Mouse (Mus musculus) right cerebral cortex, postnatal 36 days (tissue): ENCODE measurements around the gene Zfp712.

Source experiments
- DNase-seq, 2 experiments: peaks; one replicate each; pipeline ENCODE4 v3.0.0; 2022; ENCODE audit warnings: low spot score in 2 of 2, mixed read lengths in 1 of 2

Gene Zfp712

GRCm38 (mm10) chr13:67060786-67061358 lies at the start of gene Zfp712:
Gene Zfp712, minus strand, starts transcription at chr13:67061170.
- DNase-seq, result peak; percentile 92 to 96

GRCm38 (mm10) chr13:67108821-67109206 lies 47.8 kb upstream of the Zfp712 start:
- DNase-seq, result peak; percentile 26 to 28

GRCm38 (mm10) chr13:67108194-67108820 lies 47.3 kb upstream of the Zfp712 start, which contains the start of gene Gm28557:
Gene Gm28557, minus strand, starts transcription at chr13:67108604.
- DNase-seq, result peak; percentile 90 to 96

- DNase-seq, result no peak
These were observed 46.7 kb upstream of the Zfp712 start for GRCm38 (mm10) chr13:67107681-67108080.

GRCm38 (mm10) chr13:67097876-67098275 lies 36.9 kb upstream of the Zfp712 start, which contains the start of gene Zfp708:
Gene Zfp708, minus strand, starts transcription at chr13:67097976.
- DNase-seq, result no peak

GRCm38 (mm10) chr13:67090154-67090553 lies 29.2 kb upstream of the Zfp712 start:
- DNase-seq, result no peak

GRCm38 (mm10) chr13:67081946-67082345 lies 21.0 kb upstream of the Zfp712 start:
- no peak for DNase-seq

GRCm38 (mm10) chr13:67081142-67081713 lies 20.3 kb upstream of the Zfp712 start:
- peak; percentile 47 to 71 for DNase-seq

- DNase-seq, result no peak
These were observed 16.3 kb upstream of the Zfp712 start for GRCm38 (mm10) chr13:67077244-67077643.

GRCm38 (mm10) chr13:67072786-67073185 lies 11.8 kb upstream of the Zfp712 start:
- DNase-seq, result no peak

GRCm38 (mm10) chr13:67065386-67065785 lies 4.4 kb upstream of the Zfp712 start:
- no peak for DNase-seq

GRCm38 (mm10) chr13:67062427-67062826 lies 1.5 kb upstream of the Zfp712 start:
- no peak for DNase-seq

- no peak for DNase-seq
These were observed 697 bp downstream of the Zfp712 start for GRCm38 (mm10) chr13:67060161-67060785.
